Mouse (Mus musculus): Measurements from ENCODE around the gene Ifi44. TPM values are rescaled to one million over a fixed set of nuclear protein-coding genes. Genes with fewer than 3 reads are reported as not detected.

Ifi44 gene
- 0.67 and 0.99 TPM in 2 replicates for polyA plus RNA-seq (2015; fragmentation: Nextera tagmentation; extraction: Ambion mirVana)

DNA sequence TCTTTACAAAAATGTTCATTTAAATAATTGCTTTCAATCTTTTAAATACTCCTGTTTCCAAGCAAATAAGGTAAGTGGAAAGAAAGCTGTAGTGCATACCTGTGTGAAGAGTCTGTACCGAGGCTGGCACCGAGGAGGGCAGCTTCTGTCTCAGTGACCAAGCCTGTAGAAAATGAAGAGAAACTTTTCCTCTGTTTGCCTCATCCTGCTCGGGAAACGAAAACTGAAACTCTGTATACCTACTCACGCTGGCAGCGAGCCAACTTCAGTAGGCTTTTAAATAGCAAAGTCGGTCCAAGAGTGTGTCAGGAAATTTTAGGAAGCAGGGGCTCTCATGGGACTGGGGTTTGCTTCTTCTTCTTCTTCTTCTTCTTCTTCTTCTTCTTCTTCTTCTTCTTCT is at the start of gene Ifi44:
TSS of gene Ifi44 (minus strand) at position 224 of the 400 bp plus-strand sequence.
- Histone ChIP-seq H3K9me3 (no peaks in the 10 kb centered on the region), H3K4me3 (replicated peaks) (no peak within 1 kb of the TSS), H3K27me3 (replicated peaks) (no peaks in the 10 kb centered on the region), H3K9ac (no peak within 1 kb of the TSS), H3K36me3 (no peaks in the 10 kb centered on the region), H3K4me1 (no peaks in the 10 kb centered on the region), H3K27ac (no peak within 1 kb of the TSS), H3K4me2 (no peak within 1 kb of the TSS)
- no peak for ATAC-seq (ENCODE audit: insufficient read depth, low FRiP score, low read depth)
- 32% methylated on average over 7 of the region's 7 CpGs for WGBS

DNA sequence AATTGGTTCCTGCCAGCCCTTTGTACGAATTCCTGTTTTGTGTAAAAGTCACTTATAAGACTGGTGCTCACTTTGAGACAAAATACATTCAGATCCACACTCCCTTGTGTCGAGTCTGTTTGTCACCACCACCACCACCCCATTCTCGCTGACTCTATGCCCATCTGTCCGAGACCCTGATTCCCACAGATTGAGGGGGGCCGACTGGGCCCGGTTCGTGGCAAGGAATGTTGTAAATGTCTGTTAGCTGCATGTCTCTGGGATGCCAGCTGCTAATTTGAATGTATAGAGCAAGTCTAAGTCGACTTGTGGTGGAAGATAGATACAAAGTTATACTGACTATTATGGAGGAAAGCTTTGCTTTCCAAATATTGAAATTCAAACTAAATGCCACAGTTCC is 38.9 kb upstream of the Ifi44 start:
- Histone ChIP-seq H3K9ac (no peak overlapping the region), H3K4me3 (replicated peaks) (no peak overlapping the region), H3K27ac (no peak overlapping the region), H3K4me2 (no peak overlapping the region), H3K36me3 (no peaks in the 10 kb centered on the region), H3K27me3 (replicated peaks) (no peaks in the 10 kb centered on the region), H3K4me1 (no peaks in the 10 kb centered on the region), H3K9me3 (no peaks in the 10 kb centered on the region)
- 77% methylated on average over 8 of the region's 8 CpGs for WGBS
- no peak for ATAC-seq (ENCODE audit: insufficient read depth, low FRiP score, low read depth)

DNA sequence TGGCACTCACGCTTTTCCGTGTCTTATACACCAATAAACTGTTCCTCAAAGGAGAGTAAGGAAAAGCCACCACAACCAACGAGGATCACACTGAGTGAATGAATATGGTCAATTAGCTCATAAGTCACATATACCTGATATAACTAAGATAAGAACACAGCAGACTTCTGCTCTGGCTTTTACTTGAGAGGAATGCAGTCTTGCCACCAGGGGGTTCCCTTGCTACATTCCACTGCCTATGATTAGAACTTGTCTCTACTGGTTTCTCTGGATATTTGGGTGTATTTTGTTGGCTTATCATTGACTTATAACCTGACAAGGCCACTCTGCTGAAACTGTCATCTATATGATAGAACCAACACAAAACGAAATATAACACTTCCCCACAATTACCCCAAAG is 25.3 kb upstream of the Ifi44 start:
- Histone ChIP-seq H3K27ac (no peak overlapping the region), H3K36me3 (no peaks in the 10 kb centered on the region), H3K9me3 (no peaks in the 10 kb centered on the region), H3K9ac (no peak overlapping the region), H3K4me1 (no peaks in the 10 kb centered on the region), H3K27me3 (replicated peaks) (no peaks in the 10 kb centered on the region), H3K4me2 (no peak overlapping the region), H3K4me3 (replicated peaks) (no peak overlapping the region)
- 68% methylated on average over 4 of the region's 4 CpGs for WGBS
- no peak for ATAC-seq (ENCODE audit: insufficient read depth, low FRiP score, low read depth)

DNA sequence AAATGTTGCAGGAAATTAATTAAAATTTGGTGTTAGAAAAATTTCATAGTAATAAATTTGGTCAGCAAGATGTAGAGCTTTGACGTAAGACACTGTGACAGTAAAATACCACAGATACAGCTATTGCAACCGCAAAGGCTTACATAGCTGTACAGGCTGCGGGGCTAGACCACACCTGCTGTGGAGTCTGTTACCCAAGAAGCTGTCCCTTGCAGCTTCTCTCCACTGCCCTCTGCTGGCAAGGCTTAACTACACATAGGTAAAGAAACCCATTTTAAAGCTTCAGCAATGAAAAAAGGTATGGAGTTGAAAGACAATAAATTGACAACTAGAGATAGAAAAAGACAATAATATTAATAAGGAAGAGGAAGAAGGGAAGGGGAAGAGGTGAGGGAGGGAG is 21.3 kb upstream of the Ifi44 start:
- no peaks in the 10 kb centered on the region for H3K27me3 ChIP-seq (replicated peaks)
- no peak overlapping the region for H3K4me3 ChIP-seq (replicated peaks)
- H3K27ac ChIP-seq = no peak overlapping the region
- H3K9me3 ChIP-seq = no peaks in the 10 kb centered on the region
- H3K36me3 ChIP-seq = no peaks in the 10 kb centered on the region
- no peaks in the 10 kb centered on the region for H3K4me1 ChIP-seq
- WGBS = 56% methylated on average over 3 of the region's 3 CpGs
- ATAC-seq (ENCODE audit: insufficient read depth, low FRiP score, low read depth) = no peak
- H3K4me2 ChIP-seq = no peak overlapping the region
- no peak overlapping the region for H3K9ac ChIP-seq

DNA sequence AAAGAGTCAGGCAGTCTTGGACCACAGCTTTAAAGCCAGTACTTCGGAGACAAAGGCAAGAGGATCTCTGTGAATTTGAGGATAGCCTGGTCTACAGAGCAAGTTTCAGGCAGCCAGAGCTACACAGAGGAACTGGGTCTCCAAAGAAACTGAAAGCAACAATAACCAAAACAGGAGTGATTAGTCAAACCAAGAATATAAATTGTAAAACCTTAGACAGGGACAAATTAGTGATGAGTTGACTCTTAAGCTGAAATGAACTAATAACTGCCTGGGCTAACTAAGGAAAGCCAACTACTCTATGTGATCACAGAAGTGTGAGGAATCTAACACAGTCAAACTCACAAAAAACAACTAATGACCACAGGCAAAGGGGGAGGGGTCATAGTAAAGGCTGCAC is 1.2 kb downstream of the Ifi44 start:
- Histone ChIP-seq H3K9me3 (no peaks in the 10 kb centered on the region), H3K36me3 (no peaks in the 10 kb centered on the region), H3K4me1 (no peaks in the 10 kb centered on the region), H3K27ac (no peak overlapping the region), H3K4me3 (replicated peaks) (no peak overlapping the region), H3K27me3 (replicated peaks) (no peaks in the 10 kb centered on the region), H3K4me2 (no peak overlapping the region), H3K9ac (no peak overlapping the region)
- WGBS = 84% methylated on average over 1 of the region's 1 CpGs
- no peak for ATAC-seq (ENCODE audit: insufficient read depth, low FRiP score, low read depth)

DNA sequence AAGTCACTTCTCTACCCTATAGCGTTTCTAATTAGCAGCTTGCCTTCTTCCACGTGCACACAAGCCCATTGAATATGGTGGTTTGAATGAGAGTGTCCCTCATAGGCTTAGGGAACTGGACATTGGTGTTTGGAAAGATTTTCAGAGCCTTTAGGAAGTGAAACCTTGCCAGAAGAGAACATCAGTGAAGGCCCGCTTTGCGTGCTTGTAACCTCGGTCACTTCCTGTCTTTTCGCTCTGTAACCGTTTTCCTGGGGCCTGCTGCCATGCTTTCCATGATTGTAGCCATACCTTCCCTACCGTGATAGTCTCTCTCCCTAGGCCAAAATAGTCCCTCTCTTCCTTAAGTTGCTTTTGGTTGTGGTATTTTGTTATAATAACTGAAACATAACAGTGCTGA is 3.7 kb downstream of the Ifi44 start:
- Histone ChIP-seq H3K4me1 (no peaks in the 10 kb centered on the region), H3K9ac (no peak overlapping the region), H3K4me3 (replicated peaks) (no peak overlapping the region), H3K27me3 (replicated peaks) (no peaks in the 10 kb centered on the region), H3K4me2 (no peak overlapping the region), H3K27ac (no peak overlapping the region), H3K9me3 (no peaks in the 10 kb centered on the region), H3K36me3 (no peaks in the 10 kb centered on the region)
- no peak for ATAC-seq (ENCODE audit: insufficient read depth, low FRiP score, low read depth)
- 84% methylated on average over 8 of the region's 8 CpGs for WGBS

DNA sequence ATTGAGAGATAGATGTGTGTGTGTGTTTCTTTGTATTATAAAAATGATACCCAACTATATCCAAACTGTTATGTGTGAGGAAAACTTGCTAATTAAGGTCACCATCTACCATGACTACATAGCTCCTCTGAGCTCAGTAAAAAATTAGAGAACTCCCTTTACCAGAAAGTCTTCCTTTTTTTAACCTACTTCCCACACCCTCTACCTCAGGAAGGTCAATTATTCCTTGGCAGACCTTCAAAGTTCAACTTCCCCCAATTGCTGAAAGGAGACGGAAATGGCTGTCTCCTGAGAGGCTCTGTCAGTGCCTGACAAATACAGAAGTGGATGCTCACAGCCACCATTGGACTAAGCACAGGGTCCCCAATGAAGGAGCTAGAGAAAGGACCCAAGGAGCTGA is 7.5 kb downstream of the Ifi44 start:
- Histone ChIP-seq H3K4me3 (replicated peaks) (no peak overlapping the region), H3K9ac (no peak overlapping the region), H3K9me3 (no peaks in the 10 kb centered on the region), H3K4me1 (no peaks in the 10 kb centered on the region), H3K36me3 (no peaks in the 10 kb centered on the region), H3K27me3 (replicated peaks) (no peaks in the 10 kb centered on the region), H3K27ac (no peak overlapping the region), H3K4me2 (no peak overlapping the region)
- WGBS = 81% methylated on average over 1 of the region's 1 CpGs
- ATAC-seq (ENCODE audit: insufficient read depth, low FRiP score, low read depth) = no peak

DNA sequence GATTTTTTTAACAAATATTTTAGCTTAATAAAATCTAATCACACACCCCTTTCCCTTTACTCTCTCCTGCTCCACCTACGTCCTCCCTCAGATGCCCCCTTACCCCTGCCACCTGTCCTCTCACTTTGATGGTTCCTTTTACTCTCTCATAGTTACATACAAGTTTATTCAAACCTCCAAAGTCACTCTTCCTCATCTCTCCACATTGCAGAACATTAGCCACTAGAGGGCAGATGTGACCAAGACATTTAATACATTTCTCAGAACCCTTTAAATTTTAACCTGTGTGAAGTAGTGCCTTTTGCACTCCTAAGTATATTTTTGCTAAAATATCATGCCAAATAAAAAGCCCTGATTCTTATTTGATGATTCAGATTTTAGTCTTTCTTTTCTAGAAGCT is 33.5 kb downstream of the Ifi44 start:
- Histone ChIP-seq H3K9ac (no peak overlapping the region), H3K4me1 (no peaks in the 10 kb centered on the region), H3K4me3 (replicated peaks) (no peak overlapping the region), H3K9me3 (no peaks in the 10 kb centered on the region), H3K36me3 (no peaks in the 10 kb centered on the region), H3K4me2 (no peak overlapping the region), H3K27me3 (replicated peaks) (no peaks in the 10 kb centered on the region), H3K27ac (no peak overlapping the region)
- 11% methylated on average over 1 of the region's 1 CpGs for WGBS
- ATAC-seq (ENCODE audit: insufficient read depth, low FRiP score, low read depth) = peak; percentile 35; the same call in 1 of the 2 replicates

DNA sequence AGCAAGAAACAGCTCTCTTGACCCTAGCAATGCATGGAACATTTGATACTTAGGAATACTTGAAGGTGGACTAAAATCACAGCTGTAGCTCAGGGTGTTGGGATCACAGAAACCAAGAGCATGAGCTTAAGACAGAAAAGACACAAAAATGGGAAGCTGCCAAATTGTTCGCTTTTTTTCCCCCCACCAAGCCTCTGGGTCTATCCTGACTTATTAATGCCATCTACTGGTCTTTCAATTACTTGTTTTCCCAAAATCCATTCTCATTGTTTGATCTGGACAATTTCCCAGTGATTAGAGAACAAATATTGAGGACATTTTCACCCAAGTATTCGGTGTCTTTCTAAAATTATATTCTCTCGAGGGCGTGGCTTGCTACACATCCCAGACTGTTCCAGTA is 42.4 kb downstream of the Ifi44 start:
- Histone ChIP-seq H3K36me3 (no peaks in the 10 kb centered on the region), H3K4me2 (no peak overlapping the region), H3K4me3 (replicated peaks) (no peak overlapping the region), H3K27me3 (replicated peaks) (no peaks in the 10 kb centered on the region), H3K9ac (no peak overlapping the region), H3K27ac (no peak overlapping the region), H3K9me3 (no peaks in the 10 kb centered on the region), H3K4me1 (no peaks in the 10 kb centered on the region)
- WGBS = 84% methylated on average over 4 of the region's 4 CpGs
- ATAC-seq (ENCODE audit: insufficient read depth, low FRiP score, low read depth) = no peak

Other genes with a start within 250 kb of the Ifi44 start
- not detected in 2 replicates for gene Ifi44l, start 12.9 kb upstream of the Ifi44 start, polyA plus RNA-seq (2015; fragmentation: Nextera tagmentation; extraction: Ambion mirVana)
- 0.64 and 0.83 TPM in 2 replicates for gene Ptgfr, start 87.7 kb upstream of the Ifi44 start, polyA plus RNA-seq (2015; fragmentation: Nextera tagmentation; extraction: Ambion mirVana)

Data from stomach, embryonic 15.5 days (tissue).